Mouse (Mus musculus): ENCODE measurements around the gene Smtn. TPM values are rescaled to one million over a fixed set of nuclear protein-coding genes. Genes with fewer than 3 reads are reported as not detected.

Smtn gene
- polyA plus RNA-seq, 1 experiment from 2014 or later = 1.7 TPM

GRCm38 (mm10) chr11:3492748-3493147 is 47.7 kb downstream of the Smtn start:
- Histone ChIP-seq H3K27ac (no peak overlapping the region), H3K4me3 (ENCODE audit: inconsistent target) (no peak overlapping the region), H3K36me3 (ENCODE audit: inconsistent target) (no peaks in the 10 kb centered on the region), H3K79me2 (ENCODE audit: inconsistent target) (no peaks in the 10 kb centered on the region)
- 89% methylated on average over 4 of the region's 4 CpGs for WGBS (ENCODE audit: missing documents)

- WGBS (ENCODE audit: missing documents) = 76% methylated on average over 5 of the region's 5 CpGs
- H3K27ac ChIP-seq = no peak overlapping the region
- no peaks in the 10 kb centered on the region for H3K36me3 ChIP-seq (ENCODE audit: inconsistent target)
- no peak overlapping the region for H3K4me3 ChIP-seq (ENCODE audit: inconsistent target)
- no peaks in the 10 kb centered on the region for H3K79me2 ChIP-seq (ENCODE audit: inconsistent target)
These were observed 51.4 kb downstream of the Smtn start for GRCm38 (mm10) chr11:3489036-3489435.

GRCm38 (mm10) chr11:3487952-3488570 is 52.4 kb downstream of the Smtn start, which contains the start of gene Pla2g3:
TSS of gene Pla2g3 (plus strand) at chr11:3488284.
- H3K27ac ChIP-seq = no peak within 1 kb of the TSS
- WGBS (ENCODE audit: missing documents) = 78% methylated on average over 11 of the region's 11 CpGs
- no peak within 1 kb of the TSS for H3K4me3 ChIP-seq (ENCODE audit: inconsistent target)
- no peaks in the 10 kb centered on the region for H3K36me3 ChIP-seq (ENCODE audit: inconsistent target)
- H3K79me2 ChIP-seq (ENCODE audit: inconsistent target) = no peaks in the 10 kb centered on the region

DNA sequence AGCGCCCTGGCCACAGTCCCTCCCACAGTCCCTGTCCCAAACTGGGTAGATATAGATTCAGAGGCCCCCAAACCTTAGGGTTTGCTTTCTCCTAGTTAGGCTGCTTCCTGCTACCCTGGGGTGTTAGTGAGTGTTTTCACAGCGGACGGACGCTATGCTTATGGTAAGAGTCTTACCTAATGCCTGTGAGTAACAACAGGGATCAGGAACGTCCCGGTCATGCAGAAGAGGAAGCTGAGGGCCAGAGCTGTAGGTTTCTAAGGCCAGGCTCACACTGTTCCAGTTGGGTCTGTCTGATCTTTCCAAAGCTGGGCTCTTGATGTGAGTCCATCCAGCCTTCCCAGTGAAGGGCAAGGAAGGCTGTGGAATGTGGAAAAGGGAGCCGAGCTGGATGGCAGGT is 54.1 kb downstream of the Smtn start:
- no peak overlapping the region for H3K27ac ChIP-seq
- no peak overlapping the region for H3K4me3 ChIP-seq (ENCODE audit: inconsistent target)
- WGBS (ENCODE audit: missing documents) = 32% methylated on average over 7 of the region's 7 CpGs
- H3K79me2 ChIP-seq (ENCODE audit: inconsistent target) = no peaks in the 10 kb centered on the region
- no peaks in the 10 kb centered on the region for H3K36me3 ChIP-seq (ENCODE audit: inconsistent target)

DNA sequence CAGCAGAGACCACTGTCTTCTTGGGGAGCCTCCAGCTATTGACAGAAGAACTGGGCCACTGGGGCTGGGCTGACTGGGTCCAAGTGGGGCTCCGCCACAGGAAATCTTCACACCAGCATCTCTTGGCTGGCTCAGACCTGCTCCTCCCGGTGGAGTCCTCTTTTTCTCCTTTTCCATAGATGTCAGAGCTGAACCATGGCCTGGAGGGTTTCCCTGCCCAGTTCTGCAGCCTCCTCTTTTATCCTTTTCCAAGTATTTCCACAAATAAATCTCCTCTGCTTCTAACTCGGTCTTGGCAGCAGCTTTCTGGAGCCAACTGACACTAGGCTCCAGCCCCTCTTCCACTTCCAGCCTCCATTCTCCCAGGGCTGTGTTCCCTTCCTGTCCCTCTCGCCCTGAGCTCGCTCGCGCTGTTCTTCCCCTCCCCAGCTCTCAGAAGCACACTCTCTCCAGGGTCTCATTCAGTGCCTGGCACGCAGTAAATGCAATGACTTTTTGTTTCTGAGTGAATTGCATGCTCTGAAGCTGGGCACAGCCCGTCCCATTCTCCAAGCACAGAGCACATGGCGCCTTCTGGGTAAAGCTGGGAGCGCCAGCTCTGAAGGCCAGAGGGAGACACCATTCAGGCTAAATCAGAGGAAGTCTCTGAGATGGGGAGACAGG is 56.3 kb downstream of the Smtn start:
- Histone ChIP-seq H3K79me2 (ENCODE audit: inconsistent target) (no peaks in the 10 kb centered on the region), H3K27ac (no peak overlapping the region), H3K4me3 (ENCODE audit: inconsistent target) (no peak overlapping the region), H3K36me3 (ENCODE audit: inconsistent target) (no peaks in the 10 kb centered on the region)
- 91% methylated on average over 11 of the region's 11 CpGs for WGBS (ENCODE audit: missing documents)

DNA sequence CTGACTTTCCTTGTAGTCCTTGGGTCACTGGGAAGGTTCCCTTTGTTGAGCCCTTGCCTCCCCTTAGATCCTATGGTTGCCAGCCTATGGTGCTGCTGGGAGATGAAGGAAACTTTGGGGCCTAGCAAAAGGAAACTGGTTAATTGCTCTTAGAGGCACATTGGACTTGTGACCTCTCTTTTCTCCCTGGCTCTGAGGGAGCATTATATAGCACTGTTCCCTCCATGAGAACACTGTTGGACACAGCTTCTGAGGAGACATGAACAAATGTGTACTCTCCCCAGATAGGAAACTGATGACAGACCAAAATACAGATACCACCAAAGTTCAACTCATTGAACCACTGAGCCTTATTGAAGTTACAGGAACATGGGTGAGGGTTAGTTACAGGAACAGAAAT is 64.9 kb downstream of the Smtn start:
- H3K79me2 ChIP-seq (ENCODE audit: inconsistent target) = no peaks in the 10 kb centered on the region
- H3K27ac ChIP-seq = no peak overlapping the region

GRCm38 (mm10) chr11:3474480-3475115 is 65.8 kb downstream of the Smtn start:
- WGBS (ENCODE audit: missing documents) = 37% methylated on average over 6 of the region's 7 CpGs
- Histone ChIP-seq H3K27ac (no peak overlapping the region), H3K79me2 (ENCODE audit: inconsistent target) (no peaks in the 10 kb centered on the region), H3K36me3 (ENCODE audit: inconsistent target) (no peaks in the 10 kb centered on the region), H3K4me3 (ENCODE audit: inconsistent target) (no peak overlapping the region)

More for the DNA sequence above, 64.9 kb downstream of the Smtn start:
- no peaks in the 10 kb centered on the region for H3K36me3 ChIP-seq (ENCODE audit: inconsistent target)
- H3K4me3 ChIP-seq (ENCODE audit: inconsistent target) = no peak overlapping the region

DNA sequence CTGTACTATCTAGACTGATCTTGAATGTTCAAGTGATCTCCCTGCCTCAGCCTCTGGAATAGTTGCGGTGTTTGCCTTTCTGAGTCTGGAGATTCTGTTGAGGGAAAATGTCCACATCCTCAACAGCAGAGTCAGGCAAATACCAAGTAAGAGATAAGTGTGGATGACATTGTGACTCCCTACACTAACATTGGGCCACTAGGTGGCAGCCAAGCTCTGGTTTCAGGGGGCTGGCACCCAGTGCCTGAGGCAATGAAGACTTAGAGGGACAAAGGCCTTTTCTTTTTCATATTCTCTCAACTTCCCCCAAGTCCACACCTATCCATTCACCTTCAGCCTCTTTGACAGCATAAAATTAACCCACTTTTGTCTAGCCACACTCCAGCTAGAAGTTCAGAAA is 67.9 kb downstream of the Smtn start:
- H3K4me3 ChIP-seq (ENCODE audit: inconsistent target) = no peak overlapping the region
- WGBS (ENCODE audit: missing documents) = 19% methylated on average over 1 of the region's 1 CpGs
- no peaks in the 10 kb centered on the region for H3K79me2 ChIP-seq (ENCODE audit: inconsistent target)
- no peaks in the 10 kb centered on the region for H3K36me3 ChIP-seq (ENCODE audit: inconsistent target)
- H3K27ac ChIP-seq = no peak overlapping the region

GRCm38 (mm10) chr11:3471448-3471850 is 69.0 kb downstream of the Smtn start:
- no peaks in the 10 kb centered on the region for H3K36me3 ChIP-seq (ENCODE audit: inconsistent target)
- WGBS (ENCODE audit: missing documents) = 69% methylated on average over 11 of the region's 11 CpGs
- no peak overlapping the region for H3K27ac ChIP-seq
- H3K79me2 ChIP-seq (ENCODE audit: inconsistent target) = no peaks in the 10 kb centered on the region
- no peak overlapping the region for H3K4me3 ChIP-seq (ENCODE audit: inconsistent target)

Other genes with a start within 250 kb of the Smtn start
- 1.4 to 14.0 TPM (median 10.1 TPM) in 3 replicates for gene Pik3ip1, start 210.2 kb downstream of the Smtn start, polyA plus RNA-seq (2018)
- 8.2 to 9.5 TPM (median 9.2 TPM) in 3 replicates for gene Limk2, start 131.4 kb downstream of the Smtn start, polyA plus RNA-seq (2018)
- gene Rnf185, start 88.2 kb downstream of the Smtn start, polyA plus RNA-seq (2018) = 19.6 to 25.4 TPM (median 23.5 TPM) in 3 replicates
- gene Pla2g3, start 52.3 kb downstream of the Smtn start, polyA plus RNA-seq (2018) = not detected in 3 replicates
- gene Inpp5j, start 35.8 kb downstream of the Smtn start, polyA plus RNA-seq (2018) = 2.0 to 6.6 TPM (median 3.0 TPM) in 3 replicates
- gene Selenom, start 25.9 kb downstream of the Smtn start, polyA plus RNA-seq (2018) = 28.1 to 36.0 TPM (median 29.1 TPM) in 3 replicates
- 15.7 to 23.7 TPM (median 23.7 TPM) in 3 replicates for gene Morc2a, start 108.6 kb upstream of the Smtn start, polyA plus RNA-seq (2018)

Measured in macrophage (primary cell).